Mouse (Mus musculus) lung, adult 2 months (tissue): Measurements from ENCODE around the gene Vps50. TPM values are rescaled to one million over a fixed set of nuclear protein-coding genes. Genes with fewer than 3 reads are reported as not detected.
"Not testable (repeated sequence)": the region's sequence is repeated elsewhere in the genome, so short reads cannot be mapped to it uniquely, and the experiment has no call there.

ENCODE experiments used
- DNase-seq: peaks from one replicate; pipeline ENCODE4 v3.0.0; 2022
- H3K4me1 ChIP-seq: fragments of 200-500 bp; 2 replicates; pipeline ENCODE4 v1.6.1; 2011; ENCODE audit warnings: low read length; ENCODE audit not compliant: control insufficient read depth, insufficient read depth
- H3K4me3 ChIP-seq: fragments of 200-500 bp; replicated peaks from 2 replicates; pipeline ENCODE3; 2011; ENCODE audit warnings: low read depth, mild to moderate bottlenecking, control low read depth, low read length; ENCODE audit errors: extremely low read depth
- CTCF ChIP-seq: fragments of 200-500 bp; IDR thresholded peaks from 2 replicates; pipeline ENCODE4 v1.5.1; 2011; ENCODE audit warnings: mild to moderate bottlenecking, low read length, control low read depth; ENCODE audit not compliant: insufficient read depth
- POLR2A ChIP-seq: fragments of 200-500 bp; IDR thresholded peaks from 2 replicates; pipeline ENCODE4 v1.6.1; 2011; ENCODE audit warnings: low read depth, mild to moderate bottlenecking, control low read depth, low read length, borderline replicate concordance; ENCODE audit errors: extremely low read depth
- WGBS: fragments of 180-500 bp; shearing (Covaris S2); methylation state at CpG from one replicate; pipeline ENCODE4 v1.1.7; 2018; 5-methylcytosine and 5-hydroxymethylcytosine counted together
- polyA plus RNA-seq: library from polyadenylated mRNA; depleted of rRNA; stranded (reverse); fragments of >200 nt; gene quantifications from 2 replicates; pipeline ENCODE4 v1.2.3, GENCODE M21; 2012

Gene Vps50
- polyA plus RNA-seq, 1 experiment, result 4.2 TPM

DNA sequence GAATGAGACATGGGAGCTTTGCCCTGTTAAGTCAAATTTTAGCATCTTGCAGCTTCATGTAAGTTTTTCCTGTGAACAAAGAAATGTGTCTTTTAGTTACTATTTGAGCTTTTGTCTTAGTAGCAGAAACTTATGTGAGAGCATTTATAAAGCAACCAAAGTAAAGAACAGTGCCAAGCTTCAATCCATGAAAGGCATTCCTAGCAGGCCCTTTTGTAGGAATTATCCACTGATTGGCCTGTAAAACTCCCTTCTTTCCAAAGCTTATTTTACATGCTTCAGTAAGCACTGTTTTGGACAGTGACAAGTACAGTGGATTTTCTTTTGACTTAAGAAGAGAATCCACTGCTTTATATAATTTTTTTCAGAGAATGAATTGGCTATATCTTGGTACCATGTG, 64.1 kb downstream of the Vps50 start:
- TF ChIP-seq CTCF, result no peak
- no peak for TF ChIP-seq POLR2A
- no peak for DNase-seq
- Histone ChIP-seq H3K4me1 (no peaks in the 10 kb centered on the region; the same call in 1 of the 2 replicates), H3K4me3 (no peak overlapping the region)

GRCm38 (mm10) chr6:3564118-3564517, 65.9 kb downstream of the Vps50 start:
- not testable (repeated sequence) for DNase-seq, H3K4me3 ChIP-seq

GRCm38 (mm10) chr6:3565005-3565404, 66.8 kb downstream of the Vps50 start:
- 88% methylated on average over 4 of the region's 4 CpGs for WGBS
- no peak for TF ChIP-seq POLR2A
- TF ChIP-seq CTCF, result no peak
- no peak for DNase-seq
- Histone ChIP-seq H3K4me1 (no peaks in the 10 kb centered on the region; the same call in 1 of the 2 replicates), H3K4me3 (no peak overlapping the region)

More at GRCm38 (mm10) chr6:3564118-3564517, 65.9 kb downstream of the Vps50 start:
- H3K4me1 ChIP-seq, result not testable (repeated sequence)

DNA sequence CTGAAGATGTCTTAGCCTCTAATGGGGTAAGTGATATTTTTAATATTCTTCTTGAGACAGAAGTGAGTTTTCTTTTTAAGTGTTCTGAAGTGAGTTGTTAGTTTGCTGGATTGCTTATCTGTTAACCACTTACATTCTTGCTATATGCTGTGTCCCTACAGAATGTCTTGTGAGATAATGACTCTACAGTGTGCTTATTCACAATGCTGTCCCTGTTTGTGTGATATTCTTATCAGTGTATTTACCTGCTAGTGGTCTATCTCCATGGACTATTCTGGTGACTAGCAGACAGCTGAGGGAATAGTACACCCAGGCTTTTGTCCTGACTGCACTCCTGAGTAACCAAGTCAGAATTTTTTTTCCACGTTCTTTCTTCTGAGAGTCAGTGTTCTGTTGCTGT, 67.5 kb downstream of the Vps50 start:
- no peak overlapping the region for H3K4me3 ChIP-seq
- DNase-seq, result no peak
- TF ChIP-seq CTCF (no peak), POLR2A (no peak)
- no peaks in the 10 kb centered on the region; the same call in 1 of the 2 replicates for H3K4me1 ChIP-seq
- WGBS, result 85% methylated on average over 1 of the region's 1 CpGs

DNA sequence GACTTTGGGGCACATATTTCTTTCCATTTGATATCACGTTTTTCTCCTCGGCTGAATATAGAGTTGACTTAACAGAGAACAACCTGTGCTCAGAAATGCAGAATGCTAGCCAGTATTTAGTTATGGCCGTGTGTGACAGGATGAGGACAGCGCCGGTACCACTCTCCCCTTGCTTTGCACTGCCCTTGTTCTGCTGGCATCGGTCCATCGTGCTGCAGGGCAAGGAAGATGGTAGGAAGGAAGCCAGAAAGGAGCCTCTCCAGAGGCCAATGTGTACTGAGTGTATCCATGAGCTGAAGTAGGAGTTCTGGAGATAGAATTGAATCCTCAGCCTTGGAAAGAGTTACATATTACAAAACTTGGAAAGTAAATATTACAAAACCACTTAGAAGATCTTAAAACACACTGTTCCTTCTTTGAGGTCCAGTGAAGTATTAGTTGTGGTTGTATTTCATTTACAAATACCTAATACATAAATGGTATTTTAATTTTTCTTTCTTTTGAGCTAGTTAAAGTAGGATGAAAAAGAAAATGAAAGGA, 69.0 kb downstream of the Vps50 start:
- TF ChIP-seq CTCF (no peak), POLR2A (no peak)
- H3K4me1 ChIP-seq, result no peaks in the 10 kb centered on the region; the same call in 1 of the 2 replicates
- 70% methylated on average over 7 of the region's 7 CpGs for WGBS
- DNase-seq, result peak; percentile 45
- no peak overlapping the region for H3K4me3 ChIP-seq

DNA sequence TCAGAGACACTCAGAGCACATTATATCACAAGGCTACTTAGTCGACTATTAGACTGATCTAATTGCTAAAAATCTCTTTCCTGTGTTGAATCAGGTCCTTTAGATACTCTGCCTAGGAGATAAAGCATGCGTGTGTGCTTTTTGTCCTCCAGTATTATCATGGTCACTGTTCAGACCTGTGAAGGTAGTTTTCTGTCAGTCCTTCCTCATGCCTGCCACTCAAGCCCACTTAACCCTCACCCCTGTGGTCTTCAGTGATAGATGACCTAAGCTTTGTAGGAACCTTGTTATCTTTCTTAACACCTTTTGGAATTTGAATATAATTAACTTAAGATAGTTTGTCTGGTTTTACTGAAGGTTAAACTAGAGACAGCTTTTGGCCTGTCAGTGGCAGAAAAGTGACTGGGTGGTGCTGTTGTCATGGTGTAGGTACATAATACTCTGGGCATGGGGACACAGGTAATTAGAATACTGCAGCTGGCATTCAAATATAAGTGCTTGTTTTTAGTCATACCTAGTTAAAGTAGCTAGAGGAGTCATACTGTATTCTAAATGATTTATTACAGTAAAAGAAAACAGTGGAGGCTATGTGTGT, 74.1 kb downstream of the Vps50 start:
- Histone ChIP-seq H3K4me1 (no peaks in the 10 kb centered on the region), H3K4me3 (no peak overlapping the region)
- WGBS, result 67% methylated on average over 2 of the region's 2 CpGs
- DNase-seq, result no peak
- no peak for TF ChIP-seq POLR2A
- TF ChIP-seq CTCF, result no peak

- DNase-seq, result no peak
- H3K4me3 ChIP-seq, result no peak overlapping the region
- no peaks in the 10 kb centered on the region for H3K4me1 ChIP-seq
- whole genome bisulfite sequencing, result 92% methylated on average over 8 of the region's 8 CpGs
- no peak for TF ChIP-seq CTCF
- TF ChIP-seq POLR2A, result no peak
These were observed 75.6 kb downstream of the Vps50 start for GRCm38 (mm10) chr6:3573787-3574186.

GRCm38 (mm10) chr6:3585402-3585801, 87.2 kb downstream of the Vps50 start:
- no peaks in the 10 kb centered on the region for H3K4me1 ChIP-seq
- TF ChIP-seq POLR2A (no peak), CTCF (no peak)
- H3K4me3 ChIP-seq, result no peak overlapping the region
- DNase-seq, result no peak
- WGBS, result 56% methylated on average over 1 of the region's 1 CpGs

- no peaks in the 10 kb centered on the region for H3K4me1 ChIP-seq
- TF ChIP-seq CTCF, result no peak
- H3K4me3 ChIP-seq, result no peak overlapping the region
- 63% methylated on average over 3 of the region's 3 CpGs for WGBS
- DNase-seq, result no peak
These were observed 92.2 kb downstream of the Vps50 start for GRCm38 (mm10) chr6:3590289-3590904.

DNA sequence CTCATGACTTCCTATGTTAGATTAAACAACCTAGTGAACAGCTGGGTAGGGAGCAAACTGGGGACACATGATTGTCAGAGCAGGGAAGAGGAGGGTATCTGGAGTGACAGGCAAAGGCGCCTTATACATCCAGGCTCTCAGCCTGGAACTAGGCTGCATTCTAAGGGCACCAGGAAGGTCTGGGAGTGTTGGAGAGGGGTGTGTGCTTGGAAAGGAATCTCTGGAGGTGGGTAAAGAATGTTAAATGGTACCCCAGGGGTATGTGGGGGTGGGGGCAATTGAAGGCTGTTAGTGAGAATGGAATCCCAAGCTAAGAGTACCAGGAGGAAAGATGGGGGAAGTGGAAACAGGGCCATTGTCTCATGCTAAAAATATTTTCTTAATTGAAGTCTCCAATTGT, 96.1 kb downstream of the Vps50 start:
- WGBS, result 74% methylated on average over 1 of the region's 1 CpGs
- TF ChIP-seq CTCF (no peak), POLR2A (no peak)
- H3K4me3 ChIP-seq, result no peak overlapping the region
- DNase-seq, result no peak
- no peaks in the 10 kb centered on the region for H3K4me1 ChIP-seq

GRCm38 (mm10) chr6:3612827-3613226, 114.6 kb downstream of the Vps50 start:
- H3K4me1 ChIP-seq, result no peaks in the 10 kb centered on the region
- DNase-seq, result no peak
- WGBS, result 88% methylated on average over 2 of the region's 2 CpGs

More at GRCm38 (mm10) chr6:3612827-3613226, 114.6 kb downstream of the Vps50 start:
- H3K4me3 ChIP-seq, result no peak overlapping the region
- TF ChIP-seq CTCF (no peak), POLR2A (no peak)
